Mouse (Mus musculus) cerebellum, postnatal 14 days (tissue): ENCODE measurements at regions not wholly inside any gene's neighbourhood (a gene's known extent, or its start where the extent isn't known, plus 50 kb on each side); places are given as distances from the start of the nearest gene placed in this dataset.
"Not testable (repeated sequence)": the region's sequence is repeated elsewhere in the genome, so short reads cannot be mapped to it uniquely, and the experiment has no call there.

Experiments
- DNase-seq, 2 experiments: peaks; one replicate each; pipeline ENCODE4 v3.0.0; 2021; ENCODE audit warnings: mixed read lengths in 2 of 2

GRCm38 (mm10) chr5:102123285-102123684, 53.6 kb upstream of the Wdfy3 start:
- peak; percentile 78 to 89 for DNase-seq

GRCm38 (mm10) chr5:102126737-102127136, 57.0 kb upstream of the Wdfy3 start:
- DNase-seq = peak; percentile 75 to 83

GRCm38 (mm10) chr5:102147991-102148390, 78.3 kb upstream of the Wdfy3 start:
- no peak for DNase-seq

DNA sequence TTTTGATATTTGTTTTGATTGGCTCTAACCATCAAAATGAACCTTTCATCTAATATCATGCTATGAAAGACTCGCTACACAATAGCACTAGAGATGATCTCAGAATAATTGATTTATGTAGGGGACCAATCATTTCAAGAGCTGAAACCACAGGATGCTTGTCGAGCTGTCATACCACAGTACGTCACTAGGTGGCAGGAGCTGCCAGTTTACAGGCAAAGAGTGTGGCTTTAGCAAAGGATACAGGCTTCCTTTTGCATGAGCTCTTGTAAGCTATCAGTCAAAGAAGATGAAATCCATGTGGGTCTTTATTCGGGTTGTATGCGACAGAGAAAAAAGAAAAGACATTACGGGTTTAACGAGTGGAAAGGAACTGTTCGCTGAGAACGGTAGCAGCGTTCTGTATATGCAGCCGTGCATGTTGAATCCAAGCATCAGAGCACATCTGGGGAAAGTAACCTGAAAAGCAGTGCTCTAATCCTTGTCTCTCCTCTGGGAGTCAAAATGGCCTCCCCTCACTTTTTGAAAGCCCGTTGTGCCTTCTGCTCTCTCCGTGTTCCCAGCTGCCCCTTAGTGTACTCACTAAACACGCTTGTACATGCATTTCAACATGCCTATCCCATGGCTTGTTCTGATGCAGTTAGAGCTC, 79.9 kb upstream of the Wdfy3 start:
- DNase-seq = peak; percentile 93 to 94

GRCm38 (mm10) chr5:102159621-102160020, 89.9 kb upstream of the Wdfy3 start:
- DNase-seq = no peak

DNA sequence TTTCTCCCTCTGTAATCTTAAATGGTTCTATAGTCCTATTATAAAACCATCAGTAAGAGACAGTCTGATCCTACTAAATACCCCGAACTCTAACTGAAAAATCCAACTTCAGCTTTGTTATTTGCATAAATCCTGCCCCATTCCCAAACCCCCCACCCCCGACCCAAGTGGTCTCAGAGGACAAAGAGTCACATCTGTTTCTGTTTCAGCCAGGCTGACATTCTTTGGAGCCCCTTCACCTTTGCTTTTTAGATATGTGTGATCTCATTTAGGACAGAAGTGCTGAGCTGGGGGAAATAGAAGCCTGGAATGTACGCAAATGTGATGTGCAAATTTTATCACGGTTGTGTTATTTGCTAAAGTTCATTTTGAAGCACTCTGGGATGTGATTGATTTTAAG, 98.3 kb upstream of the Wdfy3 start:
- no peak for DNase-seq

- no peak for DNase-seq
Observed at GRCm38 (mm10) chr5:102171808-102172207, 102.1 kb upstream of the Wdfy3 start.

DNA sequence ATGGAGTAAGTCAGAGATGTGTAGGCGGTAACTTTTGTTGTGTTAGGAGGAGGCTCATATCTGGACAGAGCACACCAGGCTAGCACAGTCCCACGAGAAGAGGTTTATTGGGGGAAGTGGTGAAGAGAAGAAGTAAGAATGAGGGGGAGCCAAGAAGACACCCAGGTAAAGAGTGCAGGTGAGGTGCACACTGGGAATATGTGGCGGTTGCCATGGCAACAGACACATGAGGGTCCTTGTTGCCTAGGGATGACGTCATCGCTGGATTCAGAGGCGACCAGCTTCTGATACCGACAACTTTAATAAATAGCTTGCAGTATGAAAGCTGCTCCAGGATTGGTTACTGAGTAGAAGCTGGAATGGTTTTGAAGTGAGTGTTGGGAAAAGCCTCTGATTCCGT, 110.5 kb upstream of the Wdfy3 start:
- DNase-seq = no peak

GRCm38 (mm10) chr5:102188951-102189350, 119.2 kb upstream of the Wdfy3 start:
- DNase-seq = not testable (repeated sequence)

DNA sequence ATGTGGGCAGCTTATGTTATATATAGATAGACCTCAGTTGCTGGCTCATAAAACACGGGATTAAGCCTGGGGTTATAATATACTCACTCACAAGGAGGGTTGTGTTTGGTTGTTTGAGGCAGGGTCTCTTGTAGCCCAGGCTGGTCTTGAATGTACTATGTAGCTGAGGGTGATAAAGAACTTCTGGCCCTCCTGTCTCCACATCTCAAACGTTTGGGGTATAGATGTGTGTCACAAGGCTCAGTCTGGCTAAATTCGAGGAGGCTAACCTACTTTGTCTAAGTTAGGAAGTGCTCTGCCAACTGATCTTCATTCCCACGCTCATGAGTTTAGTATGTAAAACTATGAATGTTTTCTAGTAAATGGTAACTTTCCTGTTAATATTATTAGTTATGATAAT, 136.7 kb upstream of the Wdfy3 start:
- DNase-seq = no peak

GRCm38 (mm10) chr5:102206953-102207352, 137.2 kb upstream of the Wdfy3 start:
- DNase-seq = peak; percentile 87 to 91

DNA sequence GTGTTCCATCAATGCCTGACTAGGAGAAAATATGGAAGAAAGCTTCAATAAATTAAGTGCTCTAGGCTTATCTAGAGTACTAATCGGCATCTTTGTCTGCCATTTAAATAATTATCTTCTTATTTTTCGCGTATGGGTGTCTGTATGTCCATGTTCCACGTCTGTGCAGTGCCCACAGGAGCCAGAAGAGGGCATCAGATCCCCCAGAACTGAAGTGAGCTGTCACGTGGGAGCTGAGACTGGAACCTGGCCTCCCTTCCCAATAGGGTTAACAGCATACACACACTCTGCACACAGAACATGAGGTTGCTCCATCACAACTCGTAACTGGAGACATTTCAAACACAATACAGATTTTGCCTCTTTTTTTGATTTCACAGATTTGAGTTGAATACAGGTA, 143.4 kb upstream of the Wdfy3 start:
- peak; percentile 59 to 71 for DNase-seq

- no peak for DNase-seq
Observed at GRCm38 (mm10) chr5:102227131-102227530, 157.4 kb upstream of the Wdfy3 start.

- no peak for DNase-seq
Observed at GRCm38 (mm10) chr5:102242614-102243013, 172.9 kb upstream of the Wdfy3 start.

GRCm38 (mm10) chr5:102244706-102245105, 175.0 kb upstream of the Wdfy3 start:
- no peak for DNase-seq

DNA sequence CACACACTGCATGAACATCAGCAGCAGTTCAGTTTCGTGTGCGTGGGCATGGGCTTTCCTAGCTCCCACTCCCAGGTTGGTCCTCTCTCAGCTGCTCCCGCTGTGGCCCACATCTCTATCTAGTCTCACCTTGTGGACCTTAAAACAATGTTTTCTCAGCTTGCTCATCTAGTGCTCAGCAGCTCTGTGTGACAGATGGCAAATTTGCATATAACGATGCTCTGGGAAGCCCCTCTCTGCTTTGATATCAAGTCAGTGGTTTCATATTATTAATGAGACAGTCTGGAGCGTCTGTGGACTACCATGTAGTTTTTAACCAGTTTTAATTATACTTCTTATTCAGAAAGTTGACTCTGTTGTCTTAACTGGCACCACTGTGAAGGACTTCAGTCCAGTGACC, 179.0 kb upstream of the Wdfy3 start:
- DNase-seq = peak in 1 of 2 experiments; percentile 5

- no peak for DNase-seq
Observed at GRCm38 (mm10) chr5:102251076-102251475, 181.4 kb upstream of the Wdfy3 start.

GRCm38 (mm10) chr5:102253786-102254185, 184.1 kb upstream of the Wdfy3 start:
- no peak for DNase-seq

GRCm38 (mm10) chr5:102257104-102257503, 187.4 kb upstream of the Wdfy3 start:
- DNase-seq = no peak

GRCm38 (mm10) chr5:102261621-102262020, 191.9 kb upstream of the Wdfy3 start:
- DNase-seq = no peak

DNA sequence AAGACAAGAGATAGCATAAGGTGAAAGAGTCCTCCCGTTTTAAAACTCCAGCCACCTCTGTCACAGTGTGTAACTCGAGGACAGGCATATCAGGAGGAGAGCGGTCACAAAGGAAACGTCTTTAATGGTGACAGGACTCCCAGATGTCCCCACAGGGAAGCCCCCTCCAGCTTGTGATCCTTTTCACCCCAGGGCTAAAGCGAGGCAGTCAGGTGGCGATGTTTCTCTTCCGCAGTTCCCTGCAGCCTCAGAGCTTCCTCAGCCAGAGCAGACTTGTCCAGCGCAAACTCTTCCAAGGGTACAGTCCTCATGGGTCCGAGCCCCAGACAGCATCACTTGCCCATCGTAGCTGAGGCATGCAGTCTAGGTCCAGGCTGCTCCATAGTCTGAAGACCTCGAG, 196.7 kb upstream of the Wdfy3 start:
- no peak for DNase-seq

- DNase-seq = no peak
Observed at GRCm38 (mm10) chr5:102267150-102267549, 197.4 kb upstream of the Wdfy3 start.

- DNase-seq = no peak
Observed at GRCm38 (mm10) chr5:102269204-102269603, 199.5 kb upstream of the Wdfy3 start.

GRCm38 (mm10) chr5:102275621-102276020, 205.6 kb upstream of the Arhgap24 start:
- DNase-seq = peak; percentile 23 to 37

- peak; percentile 17 to 32 for DNase-seq
Observed at GRCm38 (mm10) chr5:102287131-102287530, 194.1 kb upstream of the Arhgap24 start.
